Mouse (Mus musculus) WW6 (cell line): ENCODE measurements around the gene Ccdc89.

ENCODE experiments used
- DNase-seq: peaks from one replicate; pipeline ENCODE4 v3.0.0-alpha.2; 2013; ENCODE audit warnings: low read depth, low spot score

The Ccdc89 gene

DNA sequence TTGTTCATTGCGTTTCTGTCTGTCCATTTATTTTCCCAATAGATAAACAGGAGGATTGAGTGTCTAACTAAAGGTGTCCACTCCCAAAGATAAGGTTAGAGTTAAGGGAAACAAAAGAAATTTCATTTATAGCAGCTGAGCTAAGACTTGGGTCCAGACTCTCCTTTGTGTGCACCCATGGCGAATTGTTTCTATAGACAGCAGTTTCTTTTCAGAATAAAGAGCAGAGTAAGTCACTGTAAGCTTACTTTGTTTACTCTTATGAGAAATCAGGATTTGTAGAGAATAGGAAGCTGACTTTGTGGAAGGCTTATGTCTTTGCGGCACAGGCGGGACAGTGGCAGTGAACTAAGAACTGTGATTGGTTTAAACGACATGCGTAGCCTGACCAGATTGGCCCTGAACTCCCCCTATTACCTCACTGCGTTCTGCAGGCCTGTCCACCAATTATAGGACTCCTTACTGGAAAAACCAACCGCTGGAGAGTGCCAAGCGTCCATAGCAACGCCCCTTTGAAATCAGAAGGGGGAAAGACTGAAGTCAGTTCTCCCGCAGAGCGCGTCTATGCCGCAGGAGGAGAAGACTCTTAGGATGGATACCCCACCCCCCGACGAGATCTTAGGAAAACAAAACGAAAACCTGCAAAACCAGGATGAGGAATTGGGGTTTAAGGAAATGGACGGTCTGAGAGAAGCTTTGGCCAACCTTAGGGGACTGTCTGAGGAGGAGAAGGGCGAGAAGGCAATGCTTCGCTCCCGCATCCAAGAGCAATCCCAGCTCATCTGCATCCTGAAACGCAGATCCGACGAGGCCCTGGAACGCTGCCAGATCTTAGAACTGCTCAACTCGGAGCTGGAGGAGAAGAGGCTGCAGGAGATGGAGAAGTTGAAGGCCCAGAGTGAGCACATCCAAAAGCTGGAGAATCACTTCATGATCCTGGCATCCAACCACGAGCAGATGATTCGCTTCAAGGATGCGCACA lies at the start of gene Ccdc89:
Ccdc89 (plus strand) TSS at position 558 of the 982 bp plus-strand sequence.
- peak; percentile 61 for DNase-seq

DNA sequence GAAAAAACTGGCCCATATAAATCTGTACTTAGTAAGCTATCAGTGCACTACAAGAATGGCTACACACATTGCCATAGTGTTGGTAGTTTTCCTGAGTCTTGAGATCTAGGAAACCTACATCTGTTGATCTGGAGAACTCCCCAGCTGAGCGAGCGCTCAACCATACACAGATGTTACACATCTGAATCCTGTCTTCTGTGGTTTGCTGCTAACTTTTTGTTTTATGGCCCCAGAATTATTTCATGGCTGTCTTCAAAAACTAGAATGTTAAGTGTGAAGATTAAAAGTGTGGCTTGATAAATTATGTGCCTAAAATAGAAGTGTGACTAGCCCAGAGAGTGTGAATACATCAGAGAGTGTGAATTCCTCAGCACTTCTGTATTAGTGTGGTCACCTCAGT lies 42.0 kb upstream of the Ccdc89 start:
- no peak for DNase-seq

DNA sequence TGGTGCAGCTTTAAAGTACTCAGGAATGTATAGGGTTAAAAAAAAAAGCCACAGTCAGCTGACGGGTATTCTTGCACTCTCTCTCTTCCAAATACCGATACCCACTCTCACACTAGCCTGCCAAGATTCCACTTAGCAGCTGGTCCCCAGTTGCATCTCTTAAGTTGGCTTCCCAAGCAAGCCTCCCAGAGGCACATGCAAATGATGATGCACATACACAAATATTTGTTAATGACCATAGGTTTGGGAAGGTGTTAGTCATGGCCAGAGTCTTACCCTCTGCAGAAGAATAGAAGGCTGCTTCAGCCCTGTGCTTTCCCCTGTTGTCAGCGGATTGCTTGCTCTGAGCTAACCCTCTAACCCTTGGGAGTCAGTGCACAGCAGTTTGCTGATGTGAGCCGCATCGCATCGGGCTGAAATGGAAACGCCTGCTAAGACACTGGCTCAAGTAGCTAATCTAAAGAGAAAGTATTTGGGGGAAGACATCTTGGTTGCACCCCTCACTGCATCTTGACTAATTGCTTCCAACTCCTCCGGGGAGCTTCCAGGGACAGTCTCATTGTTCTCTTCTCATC lies 39.4 kb upstream of the Ccdc89 start:
- DNase-seq, result no peak

DNA sequence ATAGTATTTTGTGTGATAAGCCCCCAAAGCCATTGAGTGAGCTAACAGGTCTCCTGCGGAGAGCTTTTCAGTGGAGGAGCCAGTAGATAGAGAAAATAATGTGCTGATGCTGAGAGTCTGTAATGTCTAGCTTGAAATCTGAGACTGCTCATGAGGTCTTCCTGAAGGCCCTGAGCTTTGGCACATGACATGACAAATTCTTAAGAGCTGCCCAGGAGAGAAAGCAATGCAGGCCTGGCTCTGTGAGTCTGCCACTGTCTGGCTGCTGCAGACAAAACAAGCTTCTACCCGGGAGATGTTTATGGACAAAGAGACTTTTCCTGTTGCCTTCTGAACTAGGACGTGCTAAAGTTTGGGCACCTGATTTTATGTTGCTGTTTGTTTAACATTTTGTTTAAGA lies 36.6 kb upstream of the Ccdc89 start:
- no peak for DNase-seq

DNA sequence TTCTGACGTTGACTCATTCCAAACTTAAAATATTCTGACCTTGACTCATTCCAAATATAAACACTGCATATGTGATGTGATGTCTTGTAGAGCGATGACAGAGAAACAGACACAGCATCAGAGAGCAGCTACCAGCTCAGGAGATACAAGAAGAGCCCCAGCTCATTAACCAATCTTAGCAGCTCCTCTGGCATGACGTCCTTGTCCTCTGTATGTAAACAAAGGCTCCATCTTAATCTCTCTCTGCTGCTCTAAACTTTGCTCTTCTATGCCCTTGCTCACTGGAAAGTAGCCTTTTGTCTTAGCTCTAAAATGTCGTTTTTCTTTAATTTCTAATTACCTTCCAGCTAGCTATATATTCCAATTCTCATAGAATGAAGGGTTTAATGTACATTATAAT lies 31.3 kb upstream of the Ccdc89 start:
- DNase-seq, result no peak

DNA sequence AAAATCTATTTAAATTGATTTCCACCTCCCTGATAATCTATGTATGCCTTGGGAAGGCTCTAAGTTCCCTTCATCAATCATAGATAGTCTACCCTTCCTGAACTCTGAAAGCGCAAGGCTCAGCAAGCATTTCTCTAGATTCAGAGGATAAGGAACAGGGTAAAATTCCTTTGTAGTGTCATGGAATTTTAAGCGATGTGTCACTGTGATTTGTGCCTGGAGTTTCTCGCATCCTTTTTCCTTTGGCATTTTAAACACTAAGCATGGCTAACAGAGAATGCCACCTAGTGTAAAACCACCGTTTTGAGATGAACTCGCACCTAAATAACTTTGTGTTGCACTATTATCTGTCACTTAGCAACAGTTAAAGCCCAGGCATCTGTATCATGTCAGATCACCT lies 30.4 kb upstream of the Ccdc89 start:
- DNase-seq, result no peak

DNA sequence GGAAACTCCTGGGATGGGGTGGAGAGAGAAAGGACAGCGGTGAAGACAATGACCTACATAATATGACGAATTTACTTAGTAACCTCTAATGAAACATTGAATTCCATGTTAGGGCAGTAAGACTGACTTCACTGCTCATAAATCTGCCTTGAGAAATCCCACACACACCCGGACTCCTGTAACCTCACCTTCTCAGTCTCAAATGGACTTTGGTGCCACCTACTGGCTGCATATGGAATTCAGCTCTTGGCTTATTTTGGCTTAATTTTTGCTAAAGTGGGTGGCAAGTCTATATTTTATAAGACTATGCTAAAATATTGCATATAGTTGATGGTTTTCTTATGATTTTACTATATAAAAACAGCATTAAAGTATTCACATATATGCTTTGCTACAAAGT lies 16.4 kb upstream of the Ccdc89 start:
- DNase-seq, result peak; percentile 18

DNA sequence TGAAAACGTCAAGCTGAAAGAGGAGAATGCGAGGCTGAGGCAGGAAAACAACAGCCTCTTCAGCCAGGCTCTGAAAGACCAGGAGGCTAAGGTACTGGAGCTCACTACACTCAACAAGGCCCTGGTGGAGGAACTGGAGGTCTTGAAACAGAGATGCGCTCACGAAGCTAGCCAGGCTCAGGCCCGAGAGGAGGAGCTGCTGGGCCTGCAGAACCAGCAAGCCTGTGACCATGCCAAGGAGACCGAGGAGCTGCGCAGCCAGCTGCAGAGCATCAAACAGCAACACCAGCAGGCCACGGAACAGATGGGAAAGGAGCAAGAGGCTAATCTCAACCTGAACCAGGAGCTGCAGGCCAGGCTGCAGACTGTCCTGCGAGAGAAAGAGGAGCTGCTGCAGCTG lies 629 bp downstream of the Ccdc89 start:
- DNase-seq, result no peak

DNA sequence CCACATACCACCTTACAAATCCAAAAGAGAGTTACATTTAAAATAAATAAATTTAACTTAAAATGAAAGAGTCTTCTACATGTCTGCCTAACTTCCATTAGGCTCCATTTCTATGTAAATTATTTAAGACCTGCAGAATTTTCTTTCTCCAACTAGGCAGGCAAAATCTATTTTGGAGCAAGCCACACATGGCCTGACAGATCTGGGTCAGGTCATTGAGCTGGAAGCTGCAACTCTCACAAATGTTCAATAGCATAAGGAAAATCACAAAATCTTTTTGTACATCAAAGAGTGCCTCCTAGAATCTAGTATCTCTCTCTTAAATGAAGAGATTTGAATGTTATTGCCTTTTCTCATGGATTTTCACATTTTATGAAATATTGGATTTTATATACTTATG lies 5.8 kb downstream of the Ccdc89 start:
- DNase-seq, result no peak

DNA sequence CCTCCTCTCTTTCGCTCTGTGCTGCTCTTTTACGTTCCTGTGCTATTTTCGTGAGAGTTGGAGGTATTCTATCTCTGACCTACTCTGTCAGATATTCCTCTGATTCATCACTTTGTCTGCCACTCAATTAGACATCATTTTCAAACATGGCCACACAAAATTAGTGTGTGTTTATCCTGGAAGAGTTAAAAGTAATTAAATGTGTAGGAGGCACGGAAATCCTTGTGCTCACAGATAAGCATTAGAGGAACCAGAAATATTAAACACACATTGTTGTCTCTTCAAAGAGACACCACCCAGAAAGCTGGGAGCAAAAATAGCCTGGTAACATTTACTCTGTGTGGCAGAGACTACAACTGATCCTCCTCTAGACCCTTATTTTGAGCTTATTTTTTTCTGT lies 13.7 kb downstream of the Ccdc89 start:
- no peak for DNase-seq

DNA sequence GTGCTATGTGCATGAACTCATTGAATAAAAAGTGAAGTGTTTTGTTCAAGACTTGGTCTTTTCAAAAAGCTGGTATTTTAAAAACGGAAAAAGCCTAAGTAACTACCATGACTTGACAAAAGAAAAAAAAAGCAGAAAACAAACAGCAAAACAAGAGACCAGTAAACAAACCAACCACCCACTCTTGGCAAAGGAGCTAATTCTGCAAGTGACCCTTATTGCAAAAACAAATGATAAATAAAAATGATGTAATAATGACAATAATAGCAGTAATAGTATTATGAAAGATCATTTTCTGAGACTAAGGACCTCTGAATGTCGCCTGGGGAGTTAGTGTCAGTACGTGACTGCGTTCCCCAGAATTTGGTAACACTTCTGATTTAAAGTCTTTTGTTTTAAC lies 15.7 kb downstream of the Ccdc89 start:
- no peak for DNase-seq

DNA sequence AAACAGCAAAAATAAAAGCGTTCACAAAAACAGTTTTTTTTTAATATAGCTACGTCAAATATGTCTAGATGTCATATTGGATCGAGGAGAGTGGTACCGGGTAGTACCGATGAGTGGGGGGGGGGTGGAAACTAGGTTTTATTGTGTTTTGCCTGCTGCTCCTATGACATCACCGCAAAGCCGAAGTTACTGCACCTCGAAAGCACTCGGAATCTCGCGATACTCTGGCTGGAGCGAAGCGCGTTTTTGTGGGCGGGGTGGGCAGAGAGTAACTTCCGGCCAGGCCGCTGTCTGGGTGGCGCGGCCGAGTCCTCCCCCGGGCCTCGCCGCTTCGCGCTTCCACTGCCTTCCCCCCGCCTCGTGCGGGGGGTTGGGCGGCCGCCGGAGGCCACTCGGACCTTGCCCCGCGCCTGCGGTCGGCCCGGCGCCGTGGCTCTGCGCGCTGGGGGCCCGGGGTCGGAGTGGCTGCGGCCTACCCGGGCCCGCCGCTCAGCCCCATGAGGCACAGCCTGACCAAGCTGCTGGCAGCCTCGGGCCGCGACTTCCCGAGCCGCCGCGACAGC lies 16.2 kb downstream of the Ccdc89 start, which contains the start of gene Crebzf:
Crebzf (plus strand) TSS at position 212 of the 563 bp plus-strand sequence.
- peak; percentile 76 for DNase-seq

DNA sequence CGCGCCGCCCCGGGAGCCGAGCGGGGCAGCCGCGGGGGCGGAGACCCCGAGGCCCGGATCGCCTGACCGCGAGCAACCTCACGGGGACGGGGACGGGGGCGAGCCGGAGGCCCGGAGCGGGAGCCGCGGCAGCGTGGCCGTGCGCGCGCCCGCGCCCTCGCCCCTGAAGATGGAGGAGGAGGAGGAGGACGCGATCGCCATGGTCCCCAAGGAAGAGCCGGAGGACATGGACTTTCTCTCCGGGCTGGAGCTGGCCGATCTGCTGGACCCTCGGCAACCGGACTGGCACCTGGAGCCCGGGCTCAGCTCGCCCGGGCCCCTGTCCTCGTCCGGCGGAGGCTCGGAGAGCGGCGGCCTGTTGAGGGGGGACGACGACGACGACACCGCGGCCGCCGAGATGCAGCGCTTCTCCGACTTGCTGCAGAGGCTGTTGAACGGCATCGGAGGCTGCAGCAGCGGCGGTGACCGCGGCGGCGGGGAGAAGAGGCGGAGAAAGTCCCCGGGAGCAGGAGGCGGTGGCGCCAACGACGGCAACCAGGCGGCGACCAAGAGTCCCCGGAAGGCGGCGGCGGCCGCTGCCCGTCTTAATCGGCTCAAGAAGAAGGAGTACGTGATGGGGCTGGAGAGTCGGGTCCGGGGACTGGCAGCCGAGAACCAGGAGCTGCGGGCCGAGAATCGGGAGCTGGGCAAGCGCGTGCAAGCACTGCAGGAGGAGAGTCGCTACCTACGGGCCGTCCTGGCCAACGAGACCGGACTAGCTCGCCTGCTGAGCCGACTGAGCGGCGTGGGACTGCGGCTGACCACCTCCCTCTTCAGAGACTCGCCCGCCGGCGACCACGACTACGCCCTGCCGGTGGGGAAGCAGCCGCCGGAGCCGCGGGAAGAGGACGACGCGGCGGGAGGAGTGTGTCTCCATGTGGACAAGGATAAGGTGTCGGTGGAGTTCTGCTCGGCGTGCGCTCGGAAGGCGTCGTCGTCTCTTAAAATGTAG lies 17.0 kb downstream of the Ccdc89 start:
- DNase-seq, result no peak

DNA sequence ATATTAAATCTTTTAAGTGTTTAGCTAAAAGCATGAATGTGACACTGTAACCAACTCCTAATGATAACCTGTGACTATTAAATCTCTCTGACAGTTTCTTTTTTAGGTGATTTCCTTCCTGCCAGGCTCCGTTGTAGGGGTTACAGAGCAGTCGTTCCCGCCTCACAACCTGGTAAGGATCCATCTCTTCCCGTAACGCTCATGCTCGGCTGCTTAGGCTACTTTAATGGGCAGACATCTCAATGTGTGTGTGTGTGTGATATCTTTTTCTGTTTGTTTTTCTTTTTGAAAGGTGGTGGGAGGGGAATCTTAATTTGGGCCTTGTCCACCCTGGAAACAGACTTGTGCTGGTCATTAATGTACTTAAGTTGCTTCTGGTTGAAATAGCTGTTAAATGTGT lies 17.8 kb downstream of the Ccdc89 start:
- no peak for DNase-seq

DNA sequence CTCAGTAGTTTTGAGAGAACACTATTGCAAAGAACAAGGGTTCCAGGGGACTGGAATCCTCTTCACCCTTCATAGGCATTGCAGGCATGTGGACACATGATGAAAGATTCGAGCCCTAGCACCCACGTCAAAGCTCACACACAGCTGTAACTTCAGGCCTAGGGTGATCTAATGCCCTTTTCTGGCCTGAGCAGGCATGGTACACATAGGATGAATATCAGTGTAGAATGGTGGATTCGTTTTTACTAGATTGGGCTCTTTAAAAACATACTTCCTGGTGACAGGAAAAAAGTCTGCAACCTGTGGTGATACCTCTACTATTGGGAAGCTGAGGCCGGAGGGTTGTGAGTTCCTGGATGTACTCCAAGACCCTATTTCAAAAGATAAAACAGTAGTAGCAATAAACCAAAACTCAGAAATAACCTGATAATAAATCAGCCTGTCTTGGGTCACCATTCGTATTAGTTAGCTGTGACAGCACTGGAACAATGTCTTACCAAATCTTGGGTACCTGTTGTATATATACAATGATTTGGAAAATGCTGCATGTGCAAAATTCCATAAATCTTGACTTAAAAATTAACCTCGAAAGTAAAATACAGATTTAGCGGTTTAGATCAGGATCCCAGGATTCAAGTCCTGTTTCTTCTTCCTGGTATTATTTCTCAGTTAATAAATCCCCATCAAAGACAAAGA lies 29.9 kb downstream of the Ccdc89 start:
- DNase-seq, result no peak

DNA sequence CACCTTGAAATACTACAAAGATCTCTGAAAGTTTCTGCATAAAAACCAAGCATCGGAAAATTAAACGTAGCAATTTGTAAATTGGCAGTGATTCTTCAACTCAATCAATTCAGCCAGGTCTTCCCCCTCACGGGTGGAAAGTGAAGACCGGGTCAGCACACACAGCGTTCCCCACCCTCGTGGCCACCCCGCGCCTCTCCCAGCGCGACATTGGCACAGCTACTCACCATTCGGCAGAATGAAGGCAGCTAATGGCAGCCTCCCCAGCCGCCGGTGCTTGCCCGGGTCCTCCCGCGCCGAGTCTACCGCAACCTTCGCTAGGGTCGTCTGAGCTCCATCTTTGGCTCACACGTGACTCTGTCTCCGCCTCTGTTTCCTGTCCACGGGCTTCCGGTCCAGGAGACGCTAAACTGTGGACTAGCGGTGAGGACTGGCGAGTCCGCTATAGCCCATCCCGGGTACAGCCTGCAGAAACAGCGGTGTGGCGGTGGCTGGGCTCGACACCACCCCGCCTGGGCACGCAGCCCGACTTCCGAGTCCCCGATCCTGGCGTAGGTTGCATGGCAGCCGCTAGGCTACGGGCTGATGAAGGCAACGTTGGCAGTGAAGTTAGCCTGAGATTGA lies 30.6 kb downstream of the Ccdc89 start, which contains the start of gene Tmem126a:
Tmem126a (minus strand) TSS at position 385 of the 624 bp plus-strand sequence.
- peak; percentile 43 for DNase-seq

DNA sequence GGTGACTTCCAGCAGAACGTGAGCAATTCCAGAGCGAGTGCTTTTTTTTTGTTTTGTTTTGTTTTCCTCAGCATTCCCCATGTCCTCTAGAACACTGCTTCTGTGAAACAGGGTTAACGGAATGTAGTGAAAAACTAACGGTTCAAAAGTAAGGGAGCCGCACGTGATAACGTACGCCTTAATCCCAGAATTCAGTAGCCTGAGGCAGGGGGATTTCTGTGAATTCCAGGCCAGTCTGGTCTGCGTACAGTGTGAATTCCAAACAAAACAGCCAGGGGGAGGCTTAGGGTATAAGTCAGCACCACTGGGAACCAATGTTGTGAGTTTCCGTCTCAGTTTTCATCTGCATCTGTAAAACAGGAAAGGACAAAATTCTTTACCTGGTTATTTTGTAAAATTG lies 31.1 kb downstream of the Ccdc89 start:
- no peak for DNase-seq

DNA sequence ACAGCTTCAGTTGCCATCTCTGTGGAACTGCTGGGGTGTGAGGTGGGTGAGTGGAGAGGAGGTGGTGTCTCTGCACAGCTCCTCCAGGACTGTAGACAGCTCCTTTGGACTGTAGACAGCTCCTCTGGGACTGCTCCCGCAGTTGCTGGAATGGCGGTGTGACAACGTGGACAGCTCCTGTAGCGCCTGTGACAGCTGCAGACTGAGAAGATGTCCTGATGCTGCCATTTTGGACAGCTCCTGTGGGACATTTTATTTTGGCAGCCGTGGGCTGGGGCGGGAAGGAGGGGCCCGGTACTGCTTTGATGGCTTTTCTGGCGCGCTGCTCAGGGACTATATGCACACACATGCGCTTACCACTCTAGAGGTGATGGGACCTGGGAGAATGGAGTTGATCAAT lies 34.0 kb downstream of the Ccdc89 start:
- no peak for DNase-seq

DNA sequence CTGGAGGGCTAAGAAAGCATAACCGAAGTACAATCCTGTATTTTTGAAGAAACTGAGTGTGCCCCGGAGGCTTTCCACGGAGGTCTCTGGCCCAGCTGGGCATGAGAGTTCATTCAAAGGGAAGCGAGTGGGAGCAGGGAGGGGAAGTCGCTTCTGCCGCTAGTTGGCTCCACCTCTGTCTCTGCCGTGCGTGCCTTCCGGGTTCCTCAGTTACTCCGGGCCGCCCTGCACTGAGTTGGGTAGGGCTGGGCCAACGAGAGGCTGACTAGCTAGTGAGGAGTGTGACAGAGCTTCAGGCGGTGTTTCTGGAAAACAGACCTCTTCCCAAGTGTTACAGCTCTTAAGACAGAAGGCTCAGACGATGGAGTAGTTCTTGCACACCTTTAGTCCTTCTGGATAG lies 34.6 kb downstream of the Ccdc89 start:
- no peak for DNase-seq

DNA sequence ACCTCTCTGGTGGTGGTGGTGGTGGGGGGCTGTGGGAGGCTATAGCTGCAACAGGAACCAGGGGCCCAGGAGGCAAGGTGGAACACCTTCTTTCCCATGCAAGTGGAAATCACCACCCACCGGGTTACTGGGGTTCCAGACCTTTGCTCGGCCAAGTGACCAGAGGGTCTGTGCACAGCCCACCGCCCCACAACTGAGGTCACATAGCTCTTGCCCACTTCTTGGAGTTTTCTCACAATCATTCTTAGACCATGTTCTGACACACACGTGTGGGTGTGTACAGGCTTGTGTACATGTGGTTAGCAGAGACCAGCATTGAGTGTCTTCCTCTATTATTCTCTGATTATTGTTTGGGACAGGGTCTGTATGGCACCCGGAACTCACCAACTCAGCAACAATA lies 35.1 kb downstream of the Ccdc89 start:
- no peak for DNase-seq
